Mouse (Mus musculus): Measurements from ENCODE around the gene Gpcpd1. TPM values are rescaled to one million over a fixed set of nuclear protein-coding genes. Genes with fewer than 3 reads are reported as not detected.

Gene Gpcpd1
- polyA plus RNA-seq, 1 experiment from 2014 or later, result 59.8 TPM

DNA sequence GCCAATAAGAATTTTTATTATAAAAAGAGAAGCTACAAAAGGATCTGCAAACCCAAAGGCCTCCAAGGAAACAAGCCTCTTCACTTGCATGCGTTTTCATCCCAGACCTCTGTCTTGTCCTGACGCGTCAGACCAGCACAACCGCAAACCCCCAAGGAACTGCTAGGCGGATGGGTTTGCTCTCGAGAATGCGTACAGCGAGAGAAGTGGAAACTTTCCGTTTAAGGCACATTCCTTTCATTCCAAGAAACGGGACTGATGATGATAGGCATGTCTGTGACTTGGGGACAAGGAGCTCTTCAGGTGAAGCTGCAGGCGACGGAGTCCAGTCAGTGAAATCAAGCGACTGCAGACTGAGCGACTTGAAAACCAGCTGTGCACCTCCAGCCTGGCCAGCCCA is 80.4 kb downstream of the Gpcpd1 start:
- H3K27me3 ChIP-seq, result no peaks in the 10 kb centered on the region
- H3K4me3 ChIP-seq, result no peak overlapping the region
- H3K9ac ChIP-seq, result no peak overlapping the region
- ATAC-seq (ENCODE audit: insufficient number of reproducible peaks, insufficient read depth, low FRiP score, low TSS enrichment), result no peak
- H3K27ac ChIP-seq, result no peak overlapping the region
- H3K4me1 ChIP-seq, result no peaks in the 10 kb centered on the region; the same call in 1 of the 2 replicates
- H3K9me3 ChIP-seq, result no peaks in the 10 kb centered on the region
- 17% methylated on average over 14 of the region's 14 CpGs for WGBS
- no peaks in the 10 kb centered on the region for H3K36me3 ChIP-seq
- peak overlapping the region; percentile 2; the same call in 1 of the 2 replicates for H3K4me2 ChIP-seq (replicated peaks)

DNA sequence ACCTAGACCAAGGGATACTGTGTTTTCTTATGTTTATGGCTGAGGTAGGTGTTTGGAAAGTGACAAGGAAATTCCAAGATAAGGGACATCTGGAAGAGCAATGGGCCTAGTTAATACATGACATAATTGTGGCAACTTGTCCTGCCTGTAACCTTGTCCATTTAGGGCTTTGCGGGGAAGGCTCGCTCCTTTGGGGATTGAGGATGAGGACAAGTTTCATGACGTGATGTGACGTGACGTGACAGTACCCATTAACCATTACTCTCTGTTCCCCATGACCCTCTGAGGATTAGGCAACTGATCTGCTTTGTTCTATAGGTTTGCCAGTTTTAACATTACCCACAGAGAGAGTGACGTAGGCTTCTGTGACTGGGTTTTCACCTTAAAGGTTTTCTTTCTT is 81.7 kb downstream of the Gpcpd1 start:
- Histone ChIP-seq H3K27ac (no peak overlapping the region), H3K36me3 (no peaks in the 10 kb centered on the region), H3K9me3 (no peaks in the 10 kb centered on the region), H3K4me3 (no peak overlapping the region), H3K9ac (no peak overlapping the region), H3K4me2 (replicated peaks) (no peak overlapping the region), H3K4me1 (no peaks in the 10 kb centered on the region; the same call in 1 of the 2 replicates), H3K27me3 (no peaks in the 10 kb centered on the region)
- 85% methylated on average over 6 of the region's 6 CpGs for whole genome bisulfite sequencing
- no peak for ATAC-seq (ENCODE audit: insufficient number of reproducible peaks, insufficient read depth, low FRiP score, low TSS enrichment)

DNA sequence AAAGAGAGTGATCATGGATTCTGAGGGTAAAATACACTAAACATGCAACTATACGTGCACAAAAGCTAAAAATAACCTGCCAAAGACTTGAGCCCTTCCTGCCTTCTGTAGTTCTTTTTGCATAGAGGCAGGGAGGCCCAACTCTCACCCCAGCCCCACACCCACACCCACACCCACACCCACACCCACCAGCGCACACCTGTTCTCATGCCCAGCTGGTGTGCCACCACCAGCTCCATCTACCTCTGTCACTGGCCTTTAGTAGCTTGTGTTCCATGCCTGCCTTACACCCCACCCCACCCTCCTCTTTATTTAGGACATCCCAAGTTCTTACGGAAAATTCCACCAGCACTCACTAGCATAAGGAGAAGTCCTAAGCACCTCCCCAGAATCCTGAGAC is 89.2 kb downstream of the Gpcpd1 start:
- WGBS, result 85% methylated on average over 3 of the region's 3 CpGs
- no peak for ATAC-seq (ENCODE audit: insufficient number of reproducible peaks, insufficient read depth, low FRiP score, low TSS enrichment)
- Histone ChIP-seq H3K27me3 (no peaks in the 10 kb centered on the region), H3K4me1 (no peaks in the 10 kb centered on the region), H3K27ac (no peak overlapping the region), H3K4me3 (no peak overlapping the region), H3K9me3 (no peaks in the 10 kb centered on the region), H3K4me2 (replicated peaks) (no peak overlapping the region), H3K36me3 (no peaks in the 10 kb centered on the region), H3K9ac (no peak overlapping the region)

DNA sequence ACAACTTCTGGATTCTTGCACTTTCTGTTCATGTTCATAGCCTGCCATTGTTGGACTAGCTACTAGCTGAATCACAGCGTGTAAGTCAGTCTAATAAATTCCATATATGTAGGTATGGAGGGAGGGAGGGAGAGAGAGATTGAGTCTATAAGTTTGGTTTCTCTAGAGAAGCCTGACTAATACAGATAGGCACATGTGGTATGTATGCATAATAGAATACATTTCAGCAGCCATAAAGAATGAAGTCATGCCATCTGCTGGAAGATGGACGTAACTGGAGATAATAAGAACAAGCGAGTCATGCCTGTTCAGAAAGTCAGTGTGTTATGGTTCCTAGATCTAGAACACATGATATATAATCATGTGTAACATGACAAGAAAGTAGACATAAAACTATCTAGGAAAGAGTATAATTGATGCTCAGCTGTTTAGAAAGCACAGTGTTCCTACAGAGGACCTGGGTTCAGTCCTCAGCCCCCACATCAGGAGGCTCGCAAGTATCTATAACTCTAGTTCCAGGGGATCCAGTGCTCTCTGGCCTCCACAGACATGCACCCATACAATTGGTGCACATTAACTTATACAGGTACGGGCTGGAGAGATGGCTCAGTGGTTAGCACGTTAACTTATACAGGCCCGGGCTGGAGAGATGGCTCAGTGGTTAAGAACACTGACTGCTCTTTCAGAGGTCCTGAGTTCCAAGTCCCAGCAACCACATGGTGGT is 90.0 kb downstream of the Gpcpd1 start:
- Histone ChIP-seq H3K4me3 (no peak overlapping the region), H3K9me3 (no peaks in the 10 kb centered on the region), H3K9ac (no peak overlapping the region), H3K4me2 (replicated peaks) (no peak overlapping the region), H3K27me3 (no peaks in the 10 kb centered on the region), H3K4me1 (no peaks in the 10 kb centered on the region), H3K27ac (no peak overlapping the region), H3K36me3 (no peaks in the 10 kb centered on the region)
- no peak; the same call in 1 of the 2 replicates for ATAC-seq (ENCODE audit: insufficient number of reproducible peaks, insufficient read depth, low FRiP score, low TSS enrichment)
- 77% methylated on average over 7 of the region's 7 CpGs for whole genome bisulfite sequencing

DNA sequence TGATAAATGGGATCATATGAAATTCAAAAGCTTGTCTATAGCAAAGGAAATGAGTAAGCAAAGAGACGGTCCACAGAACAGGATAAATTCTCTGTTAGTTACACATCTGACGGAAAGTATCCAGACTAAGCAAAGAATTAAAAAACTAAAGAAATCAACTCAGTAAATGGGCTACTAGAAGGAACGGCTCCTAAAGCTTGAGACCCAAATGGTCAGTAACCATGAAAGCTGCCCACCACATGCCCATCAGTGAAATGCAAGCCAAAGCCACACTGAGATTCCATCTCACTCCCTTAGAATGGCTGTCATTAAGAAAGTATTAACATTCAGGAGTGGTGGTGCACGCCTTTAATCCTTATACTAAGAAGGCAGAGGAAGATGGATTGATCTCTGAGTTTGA is 94.3 kb downstream of the Gpcpd1 start:
- Histone ChIP-seq H3K4me1 (no peaks in the 10 kb centered on the region), H3K9ac (no peak overlapping the region), H3K36me3 (no peaks in the 10 kb centered on the region), H3K9me3 (no peaks in the 10 kb centered on the region), H3K4me3 (no peak overlapping the region), H3K4me2 (replicated peaks) (no peak overlapping the region), H3K27ac (no peak overlapping the region), H3K27me3 (no peaks in the 10 kb centered on the region)
- WGBS, result 89% methylated on average over 4 of the region's 4 CpGs
- no peak for ATAC-seq (ENCODE audit: insufficient number of reproducible peaks, insufficient read depth, low FRiP score, low TSS enrichment)

DNA sequence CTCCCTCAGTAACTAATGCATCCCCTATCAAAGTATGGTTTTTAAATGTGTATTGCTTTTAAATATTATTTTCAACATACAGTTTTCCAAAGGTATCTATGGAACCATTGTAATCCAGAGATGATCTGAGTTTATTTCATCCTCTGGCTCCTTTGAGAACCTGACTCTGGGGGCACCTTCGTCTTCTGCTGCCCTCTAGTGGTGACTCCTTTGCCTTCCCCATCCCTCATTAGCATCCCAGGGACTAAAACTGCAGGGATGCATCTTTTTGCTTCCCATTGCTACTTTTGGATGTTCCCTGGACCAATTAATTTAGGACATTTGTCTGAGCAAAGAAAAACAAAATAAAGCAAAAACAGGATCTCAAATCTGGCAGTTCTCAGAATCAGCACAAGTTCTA is 102.1 kb downstream of the Gpcpd1 start:
- H3K9me3 ChIP-seq, result no peaks in the 10 kb centered on the region
- 3% methylated on average over 1 of the region's 1 CpGs for WGBS
- no peak overlapping the region for H3K27ac ChIP-seq
- no peak for ATAC-seq (ENCODE audit: insufficient number of reproducible peaks, insufficient read depth, low FRiP score, low TSS enrichment)
- no peaks in the 10 kb centered on the region for H3K36me3 ChIP-seq
- H3K9ac ChIP-seq, result no peak overlapping the region
- H3K4me3 ChIP-seq, result no peak overlapping the region
- H3K27me3 ChIP-seq, result no peaks in the 10 kb centered on the region
- no peaks in the 10 kb centered on the region for H3K4me1 ChIP-seq
- no peak overlapping the region for H3K4me2 ChIP-seq (replicated peaks)

DNA sequence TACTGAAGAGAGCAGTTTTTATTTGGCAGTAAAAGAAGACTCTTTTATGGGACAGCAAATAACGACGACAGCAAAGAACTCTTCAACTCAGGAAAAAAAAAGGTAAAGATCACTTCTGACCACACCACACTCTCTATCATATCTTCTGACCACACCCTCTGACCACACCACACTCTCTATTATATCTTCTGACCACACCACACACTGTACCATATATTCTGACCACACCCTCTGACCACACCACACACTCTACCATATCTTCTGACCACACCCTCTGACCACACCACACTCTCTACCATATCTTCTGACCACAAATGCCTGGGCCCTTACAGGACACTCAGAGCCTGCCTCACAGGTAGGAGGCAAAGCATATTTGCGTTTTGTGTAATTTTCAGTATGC is 106.0 kb downstream of the Gpcpd1 start:
- no peaks in the 10 kb centered on the region for H3K9me3 ChIP-seq
- WGBS, result 79% methylated on average over 3 of the region's 3 CpGs

More for the DNA sequence above, 106.0 kb downstream of the Gpcpd1 start:
- H3K9ac ChIP-seq, result no peak overlapping the region
- H3K27me3 ChIP-seq, result no peaks in the 10 kb centered on the region
- no peak overlapping the region for H3K4me2 ChIP-seq (replicated peaks)
- no peak overlapping the region for H3K27ac ChIP-seq
- no peaks in the 10 kb centered on the region for H3K4me1 ChIP-seq
- no peak for ATAC-seq (ENCODE audit: insufficient number of reproducible peaks, insufficient read depth, low FRiP score, low TSS enrichment)
- H3K4me3 ChIP-seq, result no peak overlapping the region
- no peaks in the 10 kb centered on the region for H3K36me3 ChIP-seq

Other genes starting within 250 kb of the Gpcpd1 start
- gene Prokr2, start 202.3 kb downstream of the Gpcpd1 start, polyA plus RNA-seq (2016; fragmentation: Nextera tagmentation; extraction: Ambion mirVana), result 3.7 TPM in 2 replicates
- 14.3 and 17.4 TPM in 2 replicates for gene Shld1, start 99.2 kb upstream of the Gpcpd1 start, polyA plus RNA-seq (2016; fragmentation: Nextera tagmentation; extraction: Ambion mirVana)
- gene Chgb, start 193.5 kb upstream of the Gpcpd1 start, polyA plus RNA-seq (2016; fragmentation: Nextera tagmentation; extraction: Ambion mirVana), result 2.1 and 2.4 TPM in 2 replicates
- gene Trmt6, start 228.3 kb upstream of the Gpcpd1 start, polyA plus RNA-seq (2016; fragmentation: Nextera tagmentation; extraction: Ambion mirVana), result 31.0 and 38.1 TPM in 2 replicates
- gene Mcm8, start 228.4 kb upstream of the Gpcpd1 start, polyA plus RNA-seq (2016; fragmentation: Nextera tagmentation; extraction: Ambion mirVana), result 18.4 and 20.3 TPM in 2 replicates

Data from embryonic facial prominence, embryonic 12.5 days (tissue).